Mouse (Mus musculus) spleen, adult 10 weeks (tissue): ENCODE results near the gene Nrp2. TPM values are rescaled to one million over a fixed set of nuclear protein-coding genes. Genes with fewer than 3 reads are reported as not detected.

Source experiments
- polyA plus RNA-seq: library from polyadenylated mRNA; stranded (reverse); fragments of 350-450 nt; fragmentation: Illumina TruSeq; extraction: RNeasy Lipid Tissue Mini Kit (QIAGEN cat#74804); gene quantifications from one replicate; pipeline ENCODE4 v1.2.3, GENCODE M21; 2015; ENCODE audit warnings: low replicate concordance; ENCODE audit not compliant: insufficient read depth

Gene Nrp2
- polyA plus RNA-seq, result 19.0 TPM

GRCm38 (mm10) chr1:62703158-62704116 lies at the start of gene Nrp2:
Gene Nrp2 (plus strand): TSS chr1:62703285.

